Mouse (Mus musculus) lung, embryonic 14.5 days (tissue): ENCODE results near the gene Rtl1. TPM values are rescaled to one million over a fixed set of nuclear protein-coding genes. Genes with fewer than 3 reads are reported as not detected.

Experiments
- ATAC-seq: fragments of 200-750 bp; cut with Nextera tagmentation; 2 replicates; pipeline ENCODE4 v1.8.0; 2017; ENCODE audit warnings: mild to moderate bottlenecking, moderate TSS enrichment, moderate library complexity; ENCODE audit not compliant: insufficient read depth
- DNase-seq: peaks from one replicate; pipeline ENCODE4 v3.0.0-alpha.2; 2015
- H3K27ac ChIP-seq: fragments of 300-500 bp; sonication (generic); 2 replicates; pipeline ENCODE4 v1.5.1; 2014; ENCODE audit warnings: low read depth, mild to moderate bottlenecking, moderate library complexity
- H3K27me3 ChIP-seq: fragments of 300-500 bp; sonication (generic); 2 replicates; pipeline ENCODE4 v1.6.1; 2014; ENCODE audit warnings: low read length, control low read depth; ENCODE audit not compliant: insufficient read depth
- H3K36me3 ChIP-seq: fragments of 300-500 bp; sonication (generic); 2 replicates; pipeline ENCODE4 v1.6.1; 2014; ENCODE audit warnings: control low read depth; ENCODE audit not compliant: insufficient read depth
- H3K4me1 ChIP-seq: fragments of 300-500 bp; sonication (generic); 2 replicates; pipeline ENCODE4 v1.6.1; 2014; ENCODE audit warnings: antibody characterized with exemption, control low read depth; ENCODE audit not compliant: insufficient read depth
- H3K4me2 ChIP-seq: fragments of 300-500 bp; sonication (generic); 2 replicates; pipeline ENCODE4 v1.6.1; 2014; ENCODE audit warnings: mild to moderate bottlenecking
- H3K4me3 ChIP-seq: fragments of 300-500 bp; sonication (generic); 2 replicates; pipeline ENCODE4 v1.5.1; 2014; ENCODE audit warnings: low read depth, low read length
- H3K9ac ChIP-seq: fragments of 300-500 bp; sonication (generic); 2 replicates; pipeline ENCODE4 v1.6.1; 2014
- H3K9me3 ChIP-seq: fragments of 300-500 bp; sonication (generic); 2 replicates; pipeline ENCODE4 v1.6.1; 2016; ENCODE audit warnings: low read depth, low read length, control low read depth
- CTCF ChIP-seq: IDR thresholded peaks from 2 replicates; pipeline ENCODE4 v1.5.1; 2016; ENCODE audit warnings: antibody characterized with exemption, low read depth
- WGBS: fragments of 180-500 bp; shearing (Covaris S2); extraction: QIAGEN DNeasy Blood & Tissue Kit; methylation state at CpG from one replicate; pipeline ENCODE4 v1.1.7; 2014; 5-methylcytosine and 5-hydroxymethylcytosine counted together
- polyA plus RNA-seq: library from polyadenylated mRNA; unstranded; fragments of >200 nt; fragmentation: Nextera tagmentation; extraction: Ambion mirVana; gene quantifications from 2 replicates; pipeline ENCODE4 v1.2.1, GENCODE M21; 2014

The Rtl1 gene
- polyA plus RNA-seq, 1 experiment from 2014 or later, result 1.3 TPM

DNA sequence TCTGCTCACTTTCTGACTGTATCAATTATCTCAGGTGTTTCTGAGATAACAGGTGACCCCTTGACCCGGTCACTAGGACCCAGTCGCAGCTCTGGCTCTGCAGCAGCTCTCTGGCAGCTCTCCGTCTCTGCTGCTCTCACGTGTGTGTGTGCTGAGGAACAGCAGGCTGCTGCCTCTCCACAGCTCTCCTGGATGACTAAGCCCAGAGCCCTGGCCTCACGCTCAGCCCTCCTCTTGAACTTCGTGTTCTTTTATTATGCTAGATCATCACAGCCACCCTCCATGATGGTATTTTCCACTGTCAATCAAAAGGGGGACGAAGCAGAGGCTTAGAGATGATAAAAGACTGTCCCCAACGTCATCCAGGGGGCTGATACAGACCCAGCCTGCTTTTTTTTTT lies 15.2 kb upstream of the Rtl1 start:
- no peak for ATAC-seq
- WGBS, result 57% methylated on average over 8 of the region's 8 CpGs
- DNase-seq, result no peak
- no peak overlapping the region for H3K4me2 ChIP-seq
- H3K4me3 ChIP-seq, result no peak overlapping the region
- no peak overlapping the region for H3K9ac ChIP-seq
- H3K4me1 ChIP-seq, result no peaks in the 10 kb centered on the region
- peaks cover 61% of the 10 kb centered on the region for H3K36me3 ChIP-seq
- no peaks in the 10 kb centered on the region for H3K9me3 ChIP-seq
- TF ChIP-seq CTCF, result no peak
- peaks cover 4% of the 10 kb centered on the region; the same call in 1 of the 2 replicates for H3K27me3 ChIP-seq
- H3K27ac ChIP-seq, result no peak overlapping the region

DNA sequence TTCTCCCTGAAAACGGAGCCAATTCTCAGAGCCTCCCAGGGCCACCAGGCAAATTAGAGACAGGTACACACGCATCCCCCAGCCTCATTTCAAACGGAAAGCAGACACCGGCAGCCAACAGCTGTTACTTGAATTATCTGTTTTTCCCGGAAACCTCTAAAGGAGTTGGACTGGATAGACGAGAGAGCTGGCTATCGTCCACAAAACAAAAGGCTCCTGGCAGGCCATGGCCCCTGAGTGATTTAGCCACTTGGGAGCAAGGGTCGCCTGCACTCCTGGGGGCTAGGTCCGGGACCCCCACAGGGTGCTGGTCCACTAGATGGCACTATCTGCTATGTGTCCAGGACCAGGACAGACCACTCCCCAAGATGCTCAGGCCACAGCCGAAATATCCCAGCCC lies 14.3 kb upstream of the Rtl1 start:
- peaks cover 67% of the 10 kb centered on the region for H3K36me3 ChIP-seq
- H3K27ac ChIP-seq, result no peak overlapping the region
- peaks cover 4% of the 10 kb centered on the region; the same call in 1 of the 2 replicates for H3K27me3 ChIP-seq
- WGBS, result 41% methylated on average over 10 of the region's 10 CpGs
- no peaks in the 10 kb centered on the region for H3K4me1 ChIP-seq
- no peak overlapping the region for H3K4me2 ChIP-seq
- ATAC-seq (no peak), DNase-seq (no peak)
- H3K9me3 ChIP-seq, result no peaks in the 10 kb centered on the region
- no peak overlapping the region for H3K9ac ChIP-seq
- TF ChIP-seq CTCF, result no peak
- no peak overlapping the region for H3K4me3 ChIP-seq

DNA sequence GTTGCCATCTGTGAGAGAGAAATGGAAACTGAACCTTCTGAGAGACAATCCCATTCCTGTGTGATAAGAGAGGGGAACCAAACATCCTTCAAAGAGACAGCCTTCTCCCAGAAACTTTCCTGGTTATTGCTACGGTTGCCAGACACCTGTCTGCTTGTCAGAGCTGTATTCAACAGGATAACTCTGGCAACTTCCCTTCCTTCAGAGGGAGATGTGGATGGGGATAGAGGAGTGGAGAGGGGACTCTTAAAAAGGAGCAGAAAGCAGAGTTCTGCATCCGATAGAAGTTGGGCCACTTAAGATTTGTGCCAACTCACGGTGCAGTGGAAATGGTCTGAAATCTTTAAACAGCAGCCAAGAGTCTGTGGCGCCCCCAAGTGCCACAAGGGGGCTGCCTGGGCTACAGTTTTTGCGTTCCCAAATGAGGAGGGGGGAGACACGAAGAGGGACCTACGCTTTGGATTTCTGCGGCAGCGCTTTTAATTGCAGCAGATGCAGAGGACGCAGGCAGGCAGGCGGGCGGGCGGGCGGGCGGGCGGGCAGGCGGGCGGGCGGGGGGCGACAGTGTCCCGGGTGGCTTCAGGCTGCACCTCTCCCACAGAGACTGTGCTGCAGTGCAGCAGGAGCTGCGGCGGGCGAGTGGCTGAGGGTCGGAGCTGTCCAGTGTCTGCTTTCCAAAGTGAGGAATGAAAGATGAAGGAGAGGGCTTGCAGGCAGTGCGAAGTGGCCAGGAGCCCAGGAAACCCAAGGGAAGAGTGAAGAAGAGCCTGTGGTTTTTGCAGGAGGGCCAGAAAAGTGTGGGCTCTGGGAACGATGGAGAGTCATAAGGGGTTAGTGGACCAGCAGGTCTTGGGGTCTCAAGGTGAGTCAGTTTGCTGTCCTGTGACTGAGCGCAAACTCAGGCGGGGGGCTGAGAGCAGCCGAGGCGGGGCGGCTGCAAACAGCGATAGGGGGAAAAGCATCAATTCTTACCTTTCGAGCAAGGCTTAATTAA lies 12.6 kb upstream of the Rtl1 start:
- no peak overlapping the region for H3K4me3 ChIP-seq
- H3K4me2 ChIP-seq, result peak overlapping the region; percentile 39
- no peaks in the 10 kb centered on the region for H3K9me3 ChIP-seq
- peaks cover 4% of the 10 kb centered on the region; the same call in 1 of the 2 replicates for H3K27me3 ChIP-seq
- peaks cover 71% of the 10 kb centered on the region for H3K36me3 ChIP-seq
- no peak overlapping the region for H3K9ac ChIP-seq
- H3K4me1 ChIP-seq, result no peaks in the 10 kb centered on the region
- TF ChIP-seq CTCF, result peak; percentile 30
- no peak overlapping the region for H3K27ac ChIP-seq
- no peak for ATAC-seq
- 47% methylated on average over 34 of the region's 34 CpGs for WGBS
- DNase-seq, result peak; percentile 60

DNA sequence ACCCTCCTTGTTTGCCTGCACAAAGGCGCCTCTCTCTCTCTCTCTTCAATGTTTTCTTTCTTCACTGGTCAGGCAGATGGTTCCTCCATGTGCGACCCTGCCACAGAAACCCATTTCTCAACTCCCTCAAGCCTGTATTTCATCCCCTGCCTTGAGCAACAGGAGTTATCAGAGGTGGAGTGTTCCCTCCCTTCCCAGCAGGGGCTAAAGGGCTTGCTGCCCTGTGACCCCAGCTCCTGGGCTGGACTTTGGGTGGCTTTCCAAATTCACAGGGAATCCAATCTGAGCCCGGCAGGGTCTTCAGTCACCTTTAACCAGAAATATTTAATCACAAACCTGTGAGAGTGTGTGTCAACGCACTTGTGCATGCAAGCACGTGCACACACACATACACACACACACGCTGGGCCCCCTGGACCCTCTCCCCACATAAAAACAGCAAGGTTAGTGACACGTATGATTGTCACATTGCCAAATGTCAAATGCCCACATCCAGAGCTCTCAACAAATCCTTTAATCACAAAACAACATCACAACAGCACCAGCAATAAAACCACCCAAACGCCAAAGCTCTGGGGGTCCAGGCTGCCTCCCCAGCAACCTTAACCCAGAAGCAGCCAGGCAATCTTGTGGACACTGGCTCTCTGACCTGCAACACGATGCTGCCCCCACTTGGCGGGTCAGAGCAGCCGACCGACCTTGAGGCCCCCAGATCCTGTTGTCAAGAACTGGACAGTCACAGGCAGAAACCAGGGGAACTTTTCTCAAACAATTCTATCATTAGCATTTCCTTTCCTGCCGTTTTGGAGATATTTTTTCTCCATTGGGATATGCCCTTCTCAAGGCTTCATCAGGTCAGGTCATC lies 8.7 kb upstream of the Rtl1 start:
- peaks cover 83% of the 10 kb centered on the region for H3K36me3 ChIP-seq

DNA sequence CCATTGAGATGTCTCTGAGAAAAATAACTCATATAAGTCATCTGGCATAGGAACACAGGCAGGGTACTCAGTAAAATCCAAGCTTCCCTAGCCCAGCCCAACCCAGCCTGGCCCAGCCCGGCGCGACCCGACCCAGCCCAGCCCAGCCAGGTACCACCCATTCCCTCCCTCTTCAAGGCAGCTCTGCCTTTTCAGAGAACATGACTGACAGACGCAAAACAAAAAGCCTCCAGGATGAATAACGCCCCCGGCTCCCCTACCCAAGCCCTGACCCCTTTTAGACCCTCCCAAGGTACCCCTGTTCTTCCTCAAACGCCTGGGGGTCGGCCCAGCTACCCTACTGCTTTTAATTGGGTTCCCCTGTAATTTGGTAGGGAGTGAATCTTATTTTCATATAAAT lies 7.8 kb upstream of the Rtl1 start:
- H3K27me3 ChIP-seq, result peaks cover under 1% of the 10 kb centered on the region; the same call in 1 of the 2 replicates
- DNase-seq (no peak), ATAC-seq (no peak)
- no peak overlapping the region for H3K9ac ChIP-seq
- H3K4me3 ChIP-seq, result no peak overlapping the region
- no peaks in the 10 kb centered on the region for H3K9me3 ChIP-seq
- WGBS, result 58% methylated on average over 9 of the region's 9 CpGs
- H3K27ac ChIP-seq, result no peak overlapping the region
- H3K36me3 ChIP-seq, result peaks cover 83% of the 10 kb centered on the region
- no peak overlapping the region for H3K4me2 ChIP-seq
- TF ChIP-seq CTCF, result no peak
- no peaks in the 10 kb centered on the region for H3K4me1 ChIP-seq

More for the DNA sequence above, 8.7 kb upstream of the Rtl1 start:
- 57% methylated on average over 13 of the region's 13 CpGs for WGBS
- Histone ChIP-seq H3K4me3 (no peak overlapping the region), H3K27me3 (peaks cover 4% of the 10 kb centered on the region; the same call in 1 of the 2 replicates), H3K27ac (no peak overlapping the region), H3K9me3 (no peaks in the 10 kb centered on the region), H3K4me1 (no peaks in the 10 kb centered on the region), H3K9ac (no peak overlapping the region), H3K4me2 (no peak overlapping the region)
- ATAC-seq (no peak), DNase-seq (peak; percentile 36)
- TF ChIP-seq CTCF, result peak; percentile 54

DNA sequence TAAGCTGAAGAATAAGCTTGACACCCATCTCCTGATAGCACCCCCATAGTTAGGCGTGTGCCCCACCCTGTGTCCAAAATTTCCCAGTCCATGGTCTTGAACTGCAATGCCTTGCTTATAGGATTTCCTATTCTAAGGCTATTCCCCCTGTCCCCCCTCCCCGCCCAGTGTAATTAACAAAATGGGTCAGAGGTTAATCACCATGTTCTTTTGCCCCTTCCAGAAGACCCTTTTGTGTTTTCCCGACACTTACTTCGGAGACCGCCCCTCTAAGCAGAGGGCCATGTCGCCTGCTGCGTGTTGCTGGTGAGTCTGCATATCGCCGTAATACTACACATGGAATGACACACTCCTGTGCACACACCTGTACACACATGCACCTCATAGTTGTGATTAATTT lies 7.1 kb upstream of the Rtl1 start:
- H3K9me3 ChIP-seq, result no peaks in the 10 kb centered on the region
- H3K36me3 ChIP-seq, result peaks cover 90% of the 10 kb centered on the region
- no peaks in the 10 kb centered on the region for H3K27me3 ChIP-seq
- TF ChIP-seq CTCF, result no peak
- ATAC-seq, result no peak
- 89% methylated on average over 9 of the region's 9 CpGs for WGBS
- DNase-seq, result no peak
- H3K9ac ChIP-seq, result no peak overlapping the region
- no peak overlapping the region for H3K4me2 ChIP-seq
- H3K4me1 ChIP-seq, result no peaks in the 10 kb centered on the region
- no peak overlapping the region for H3K27ac ChIP-seq
- no peak overlapping the region for H3K4me3 ChIP-seq
